12 mouse cellular contexts compared by ENCODE assay signal in genomic region chr15:79369452-79370280, GRCm38 (mm10). TPM values are rescaled to one million over a fixed set of nuclear protein-coding genes. Genes with fewer than 3 reads are reported as not detected.
DNase-seq lines count a peak whose midpoint lies in the region; ATAC-seq and TF ChIP-seq lines count a peak whose summit lies in the region.
"Had no signal": no experiment of that assay in that cellular context is flagged by ENCODE, and none has a peak within 500 bp of the region (broad histone marks: within the 10 kb centered on the region; RNA-seq: fewer than 3 reads in every experiment).

No protein-coding gene starts in this region.

- no peak overlapping the region for H3K4me2 ChIP-seq in kidney, postnatal 0 days (ENCODE audit: low read length)
- peak overlapping the region; percentile 44; the same call in 1 of the 2 replicates for H3K4me2 ChIP-seq in intestine, postnatal 0 days (replicated peaks; ENCODE audit: low read depth)

- peaks cover 4% of the 10 kb centered on the region for H3K36me3 ChIP-seq in heart, adult 2 months (ENCODE audit: control insufficient read depth, insufficient read depth, low read length)
- H3K36me3 ChIP-seq in kidney, postnatal 0 days (ENCODE audit: insufficient read depth, low read length), result peaks cover 32% of the 10 kb centered on the region
- H3K36me3 ChIP-seq in intestine, postnatal 0 days (ENCODE audit: control insufficient read depth, insufficient read depth), result peaks cover 73% of the 10 kb centered on the region

- peaks cover 26% of the 10 kb centered on the region for H3K4me1 ChIP-seq in heart, adult 2 months (ENCODE audit: control insufficient read depth, insufficient read depth, low read length)
- peaks cover 26% of the 10 kb centered on the region for H3K4me1 ChIP-seq in kidney, postnatal 0 days (replicated peaks; ENCODE audit: insufficient read depth, low read length)
- peaks cover 15% of the 10 kb centered on the region for H3K4me1 ChIP-seq in brown adipose tissue, adult 24 weeks (ENCODE audit: control insufficient read depth, insufficient read depth, insufficient read length, low read length)
- H3K4me1 ChIP-seq in intestine, postnatal 0 days (replicated peaks; ENCODE audit: control insufficient read depth, insufficient read depth, low read length), result peaks cover 18% of the 10 kb centered on the region

- peak in 1 of 2 experiments; percentile 47 for DNase-seq in heart, adult 2 months
- DNase-seq in heart, adult 8-10 months (ENCODE audit: low spot score), result no peak
- no peak for DNase-seq in kidney, postnatal 0 days (ENCODE audit: low spot score)
- DNase-seq in kidney, adult 9 months, result no peak
- DNase-seq in cerebellum, adult 18-20 months, result no peak
- DNase-seq: adrenal gland, postnatal 36 days; B cell, adult 2 months; kidney, adult 18-20 months; thymus, postnatal 14 days had no signal

- H3K27me3 ChIP-seq in heart, adult 2 months (ENCODE audit: control insufficient read depth, insufficient read depth, low read length), result no peaks in the 10 kb centered on the region
- H3K27me3 ChIP-seq in kidney, postnatal 0 days (ENCODE audit: insufficient read depth, low read length), result no peaks in the 10 kb centered on the region
- H3K27me3 ChIP-seq in intestine, postnatal 0 days (replicated peaks; ENCODE audit: control insufficient read depth, insufficient read depth, low read length), result no peaks in the 10 kb centered on the region

- WGBS in heart, adult 2 months, result 53% methylated on average over 15 of the region's 15 CpGs
- WGBS in kidney, postnatal 0 days, result 52% methylated on average over 15 of the region's 15 CpGs
- WGBS in intestine, postnatal 0 days, result 50% methylated on average over 15 of the region's 15 CpGs

- H3K9me3 ChIP-seq in kidney, postnatal 0 days (replicated peaks; ENCODE audit: low read length), result no peaks in the 10 kb centered on the region
- no peaks in the 10 kb centered on the region for H3K9me3 ChIP-seq in intestine, postnatal 0 days (ENCODE audit: control insufficient read depth)

- no peak for TF ChIP-seq POLR2A in heart, adult 2 months (IDR thresholded peaks at IDR 0.05; ENCODE audit: insufficient read depth, low read depth, low read length)

- H3K9ac ChIP-seq in heart, adult 2 months (ENCODE audit: low read depth, low read length), result peak overlapping the region; percentile 14
- H3K9ac ChIP-seq in kidney, postnatal 0 days (ENCODE audit: low read depth, low read length), result no peak overlapping the region
- H3K9ac ChIP-seq in intestine, postnatal 0 days (ENCODE audit: low read depth, low read length), result peak overlapping the region; percentile 31; the same call in 1 of the 2 replicates

- no peak for TF ChIP-seq CTCF in heart, adult 2 months (IDR thresholded peaks at IDR 0.05)
- no peak for TF ChIP-seq CTCF in kidney, postnatal 0 days (IDR thresholded peaks at IDR 0.05; ENCODE audit: low read depth)
- no peak for TF ChIP-seq CTCF in intestine, postnatal 0 days (IDR thresholded peaks at IDR 0.05; ENCODE audit: low read depth)

- intact Hi-C loops in heart, adult 2 months (cut with DNase I), result loop anchor here (5.0 kb wide), 1 partner anchor 42 kb away; the partner anchor contains the start of gene Pla2g6

- no peak overlapping the region for H3K4me3 ChIP-seq in heart, adult 2 months
- H3K4me3 ChIP-seq in kidney, postnatal 0 days (replicated peaks; ENCODE audit: low read depth, low read length), result no peak overlapping the region
- H3K4me3 ChIP-seq in brown adipose tissue, adult 24 weeks (ENCODE audit: insufficient read depth, low read depth, low read length), result no peak overlapping the region
- H3K4me3 ChIP-seq in intestine, postnatal 0 days (ENCODE audit: low read depth, low read length), result no peak overlapping the region

- ATAC-seq in kidney, postnatal 0 days (replicated peaks; ENCODE audit: low FRiP score, low read depth), result peak; percentile 2; the same call in 1 of the 2 replicates
- no peak for ATAC-seq in intestine, postnatal 0 days
- ATAC-seq in granulocyte monocyte progenitor cell, adult 5-6 weeks (replicated peaks; ENCODE audit: poor library complexity, severe bottlenecking), result no peak

- peak overlapping the region; percentile 97 for H3K27ac ChIP-seq in heart, adult 2 months
- peak overlapping the region; percentile 48 for H3K27ac ChIP-seq in kidney, postnatal 0 days
- peak overlapping the region; percentile 98 for H3K27ac ChIP-seq in brown adipose tissue, adult 24 weeks (replicated peaks; ENCODE audit: low read depth, low read length)
- H3K27ac ChIP-seq in intestine, postnatal 0 days (ENCODE audit: low read depth, low read length), result peak overlapping the region; percentile 88

- H3K79me2 ChIP-seq in heart, adult 2 months (replicated peaks; ENCODE audit: control insufficient read depth, insufficient read depth, low read length), result no peaks in the 10 kb centered on the region

- no peak for TF ChIP-seq EP300 in heart, adult 2 months (IDR thresholded peaks at IDR 0.05; ENCODE audit: insufficient read depth, low read depth, low read length)

RNA-seq across cellular contexts. Expression of gene Maff, which starts 23.2 kb away (rescaled TPM):
- 10 to 100 TPM in 1 of 2 experiments, 1 to 10 TPM in 1; 9.3 to 13.7 TPM for total RNA-seq in heart, adult 2 months (2021)
- polyA plus RNA-seq in heart, adult 2 months (2012; rRNA removed), result 3.4 and 4.3 TPM in 2 replicates
- total RNA-seq in heart, adult 8-10 months (2022), result 10 to 100 TPM in 2 of 4 experiments, 1 to 10 TPM in 2; 5.7 to 11.1 (median 9.9) TPM
- 6.9 and 7.3 TPM in 2 replicates for polyA plus RNA-seq in kidney, postnatal 0 days (2015; fragmentation: Nextera tagmentation; extraction: Ambion mirVana)
- polyA plus RNA-seq in brown adipose tissue, adult 24 weeks (2012; ENCODE audit: insufficient read depth, insufficient read length, missing spikeins), result 9.8 and 11.4 TPM in 2 replicates
- 6.6 and 8.8 TPM in 2 replicates for polyA plus RNA-seq in intestine, postnatal 0 days (2015; fragmentation: Nextera tagmentation; extraction: Ambion mirVana)
- 0.41 TPM in 1 of 2 replicates, not detected in the other for total RNA-seq in granulocyte monocyte progenitor cell, adult 5-6 weeks (2014; fragmentation: Nextera tagmentation)
- 2.8 TPM in 2 replicates for total RNA-seq in granulocyte monocyte progenitor cell, adult 5-6 weeks (2017)

RNA-seq across cellular contexts. Expression of gene Tmem184b, which starts 33.7 kb away (rescaled TPM):
- total RNA-seq in heart, adult 2 months (2021), result 10 to 100 TPM; 38.7 to 42.9 TPM
- 83.1 and 84.2 TPM in 2 replicates for polyA plus RNA-seq in heart, adult 2 months (2012; rRNA removed)
- total RNA-seq in heart, adult 8-10 months (2022), result 10 to 100 TPM; 34.6 to 46.1 (median 39.0) TPM
- polyA plus RNA-seq in kidney, postnatal 0 days (2015; fragmentation: Nextera tagmentation; extraction: Ambion mirVana), result 44.4 and 47.5 TPM in 2 replicates
- polyA plus RNA-seq in brown adipose tissue, adult 24 weeks (2012; ENCODE audit: insufficient read depth, insufficient read length, missing spikeins), result 60.3 and 71.0 TPM in 2 replicates
- polyA plus RNA-seq in intestine, postnatal 0 days (2015; fragmentation: Nextera tagmentation; extraction: Ambion mirVana), result 32.7 and 34.1 TPM in 2 replicates
- 19.7 and 30.2 TPM in 2 replicates for total RNA-seq in granulocyte monocyte progenitor cell, adult 5-6 weeks (2014; fragmentation: Nextera tagmentation)
- total RNA-seq in granulocyte monocyte progenitor cell, adult 5-6 weeks (2017), result 2.6 and 6.4 TPM in 2 replicates

RNA-seq across cellular contexts. Expression of gene Pla2g6, which starts 41.5 kb away (rescaled TPM):
- total RNA-seq in heart, adult 2 months (2021), result 10 to 100 TPM; 10.7 to 11.0 TPM
- polyA plus RNA-seq in heart, adult 2 months (2012; rRNA removed), result 11.7 and 14.0 TPM in 2 replicates
- total RNA-seq in heart, adult 8-10 months (2022), result 10 to 100 TPM; 11.6 to 15.6 (median 13.4) TPM
- polyA plus RNA-seq in kidney, postnatal 0 days (2015; fragmentation: Nextera tagmentation; extraction: Ambion mirVana), result 10.7 and 12.2 TPM in 2 replicates
- 11.6 and 13.4 TPM in 2 replicates for polyA plus RNA-seq in brown adipose tissue, adult 24 weeks (2012; ENCODE audit: insufficient read depth, insufficient read length, missing spikeins)
- polyA plus RNA-seq in intestine, postnatal 0 days (2015; fragmentation: Nextera tagmentation; extraction: Ambion mirVana), result 17.4 and 22.1 TPM in 2 replicates
- 15.3 and 20.4 TPM in 2 replicates for total RNA-seq in granulocyte monocyte progenitor cell, adult 5-6 weeks (2014; fragmentation: Nextera tagmentation)
- 9.2 and 13.0 TPM in 2 replicates for total RNA-seq in granulocyte monocyte progenitor cell, adult 5-6 weeks (2017)

Comparison
In these comparisons a context has a peak if more than half of its experiments do, and no peak if none do; other contexts are left out.
1. H3K27ac ChIP-seq: peak in every context shown above with its lines; median percentile 98 in brown adipose tissue, adult 24 weeks; 97 in heart, adult 2 months; 88 in intestine, postnatal 0 days; 48 in kidney, postnatal 0 days.